Mouse (Mus musculus): Measurements from ENCODE around the gene Gnat3.

The Gnat3 gene

DNA sequence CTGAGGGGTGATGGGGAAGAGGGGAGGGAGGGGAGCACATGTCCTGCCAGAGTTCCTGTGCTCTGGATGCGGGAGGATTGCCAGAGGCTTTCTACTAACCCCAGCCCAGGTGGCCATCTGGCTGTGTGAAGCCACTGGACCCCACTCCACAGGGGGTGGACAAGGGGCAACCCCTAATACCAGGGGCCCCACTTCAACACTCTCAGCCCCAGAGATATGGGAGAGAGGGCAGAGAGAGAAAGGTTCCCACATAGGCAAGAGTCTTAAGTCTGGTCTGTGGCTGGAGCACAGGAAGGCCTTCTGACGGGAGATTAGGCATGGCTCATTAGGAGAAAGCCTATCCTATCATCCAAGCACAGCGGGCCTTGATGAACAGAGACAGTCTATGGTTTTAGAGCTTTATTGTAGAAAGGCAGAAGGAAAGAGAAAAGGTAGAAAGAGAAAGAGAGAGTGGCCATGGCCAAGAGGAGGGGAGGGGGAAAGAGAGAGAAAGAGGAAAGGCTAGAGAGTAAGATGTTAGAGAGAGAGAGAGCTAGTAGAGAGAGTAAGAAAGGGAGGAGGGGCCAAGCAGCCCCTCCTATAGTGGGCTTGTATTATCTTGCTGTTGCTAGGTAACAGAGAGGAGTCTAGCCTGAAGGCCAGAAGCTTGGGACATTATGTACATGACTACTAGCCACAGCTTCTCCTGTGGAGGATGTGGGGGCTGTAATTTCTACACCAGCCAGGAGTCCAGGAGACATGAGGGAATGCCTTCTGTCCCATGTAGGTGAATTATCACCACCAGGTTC lies 42.7 kb downstream of the Gnat3 start:
- DNase-seq (ENCODE audit: extremely low read depth, low read depth): no peak

DNA sequence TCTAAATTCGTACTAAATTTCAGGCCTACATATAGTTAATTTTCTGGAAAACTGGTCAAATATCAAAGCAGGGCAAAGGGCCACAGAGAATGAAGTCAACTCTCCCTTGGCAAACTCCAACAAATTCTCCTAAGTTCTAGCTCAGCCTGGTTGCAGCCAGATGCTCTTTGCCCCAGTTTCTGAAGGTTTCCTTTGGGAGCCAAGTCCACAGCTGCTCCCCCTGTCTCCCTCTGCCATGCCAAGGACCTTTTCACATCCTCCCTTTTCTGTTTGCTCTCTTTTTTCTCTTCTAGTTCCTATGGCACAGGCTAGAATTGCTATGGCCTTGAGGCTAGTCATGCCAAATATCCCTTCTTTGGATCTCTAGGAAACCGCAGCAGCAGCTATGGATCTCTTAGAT lies 43.8 kb downstream of the Gnat3 start:
- DNase-seq (ENCODE audit: extremely low read depth, low read depth): no peak

DNA sequence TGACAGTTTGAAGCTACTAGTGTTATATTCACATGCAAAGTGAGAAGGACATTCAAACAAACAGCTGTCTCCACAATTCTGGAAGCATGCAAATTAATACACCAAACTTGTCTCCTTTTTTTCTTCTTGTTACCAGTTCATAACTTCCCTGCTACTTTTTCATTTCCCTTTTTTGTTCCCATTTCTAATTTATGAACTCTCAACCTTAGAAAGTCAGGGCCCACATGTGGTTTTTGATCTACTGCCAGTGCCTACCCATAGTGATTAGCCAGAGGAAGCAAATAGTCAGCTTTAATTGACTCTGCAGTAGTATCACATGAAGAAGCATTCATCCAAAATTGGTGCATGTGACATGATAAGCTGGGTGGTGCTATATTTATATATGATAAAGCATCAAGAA lies 44.7 kb downstream of the Gnat3 start:
- DNase-seq (ENCODE audit: extremely low read depth, low read depth): no peak

DNA sequence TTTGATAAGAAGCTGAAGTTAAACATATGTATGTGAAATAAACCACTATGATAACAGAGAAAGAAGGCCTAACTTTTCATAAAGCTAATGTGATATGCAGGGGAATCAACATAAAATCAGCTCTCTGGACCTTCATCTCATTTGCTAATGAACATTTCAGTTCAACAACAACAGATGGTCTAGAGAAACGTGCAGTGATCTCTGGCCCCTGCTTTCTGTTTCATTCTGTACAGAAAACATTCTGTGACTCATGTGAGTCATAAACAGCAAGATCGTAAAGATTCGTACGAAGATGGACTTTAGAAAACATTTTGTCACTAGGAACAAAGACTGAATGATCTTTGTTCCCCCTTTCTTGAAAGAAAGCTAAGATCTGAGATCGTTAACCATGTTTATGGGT lies 48.0 kb downstream of the Gnat3 start:
- DNase-seq (ENCODE audit: extremely low read depth, low read depth): no peak

DNA sequence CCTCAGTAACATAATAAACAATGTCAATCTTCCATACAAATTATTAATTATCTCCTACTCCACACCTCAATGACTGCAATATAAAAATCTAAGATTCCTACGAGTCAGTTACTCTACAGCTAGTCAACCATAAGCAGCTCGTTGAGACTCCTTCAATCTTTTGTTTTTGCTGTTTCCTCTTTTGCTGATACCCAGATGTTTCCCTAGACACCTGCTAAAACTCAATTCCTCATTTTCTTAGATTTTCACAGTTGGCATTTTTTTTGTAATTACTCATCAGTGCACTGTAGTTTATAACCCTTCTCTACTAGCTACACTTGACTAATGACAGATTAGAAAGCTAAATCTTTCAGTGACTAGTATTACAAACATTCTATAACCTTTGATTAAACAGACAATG lies 50.8 kb downstream of the Gnat3 start:
- peak; percentile 18 for DNase-seq (ENCODE audit: extremely low read depth, low read depth)

DNA sequence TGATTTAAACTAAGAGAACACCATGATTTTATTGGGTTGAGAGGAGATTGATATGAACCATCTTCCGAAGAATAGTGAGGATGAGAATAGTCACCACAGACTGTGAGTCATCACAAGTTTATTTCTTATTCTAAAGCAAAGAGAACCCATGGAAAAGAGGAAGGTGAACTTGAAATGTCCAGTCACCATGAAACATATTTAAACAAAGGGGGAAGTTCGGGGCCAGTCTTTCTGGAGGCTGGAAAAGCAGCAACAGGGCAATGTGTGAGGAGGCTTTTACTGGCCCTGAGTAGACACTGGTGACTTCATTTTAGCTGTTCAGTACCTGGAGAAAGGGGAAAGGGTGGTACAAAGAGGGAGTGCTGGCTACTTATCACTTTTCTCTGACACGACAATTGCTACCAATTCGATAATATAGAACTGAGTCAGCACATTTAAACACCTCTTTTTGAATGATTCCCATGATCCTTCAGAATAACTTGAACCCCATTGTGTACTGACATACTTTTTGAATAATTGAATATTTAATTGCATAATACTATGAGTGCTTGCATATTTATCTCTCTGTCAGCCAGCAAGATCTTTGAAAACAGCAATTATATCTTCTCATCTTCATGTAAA lies 52.0 kb downstream of the Gnat3 start:
- no peak for DNase-seq (ENCODE audit: extremely low read depth, low read depth)

DNA sequence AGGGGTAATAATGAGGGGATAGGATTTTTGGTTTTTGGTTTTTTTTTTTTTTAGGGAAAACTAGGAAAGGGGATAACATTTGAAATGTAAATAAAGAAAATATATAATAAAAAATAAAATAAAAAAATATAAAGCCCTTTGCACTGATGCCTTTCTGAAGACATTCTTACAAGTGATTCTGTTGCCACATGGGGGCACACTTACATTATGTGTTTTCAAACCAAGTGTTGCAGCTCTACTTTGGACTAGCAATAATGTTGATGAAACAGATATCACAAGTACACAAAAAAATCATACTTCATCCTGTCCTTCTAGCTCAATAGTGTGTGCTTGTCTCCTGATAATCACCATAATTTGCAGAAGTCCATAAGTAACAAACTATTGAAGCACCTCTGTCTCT lies 61.0 kb downstream of the Gnat3 start:
- DNase-seq (ENCODE audit: extremely low read depth, low read depth): no peak

DNA sequence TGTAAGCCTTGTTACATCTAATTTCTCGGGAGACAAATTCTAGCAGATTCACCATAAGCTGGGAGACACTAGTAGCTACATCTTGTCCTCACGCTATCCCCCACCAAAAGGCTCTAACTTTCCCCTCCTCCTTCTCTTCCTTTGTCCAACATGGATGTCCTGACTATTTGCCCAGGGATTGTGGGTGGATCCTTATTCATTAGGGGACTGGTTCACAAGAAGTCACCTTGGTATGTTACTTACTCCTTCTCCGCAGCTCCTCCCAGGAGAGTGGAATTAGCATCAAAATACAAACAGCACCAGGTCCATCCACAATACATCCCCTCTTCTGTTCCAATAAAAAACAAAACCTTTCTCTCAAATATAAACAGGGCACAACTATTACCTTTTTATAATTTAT lies 65.2 kb downstream of the Gnat3 start:
- no peak for DNase-seq (ENCODE audit: extremely low read depth, low read depth)

DNA sequence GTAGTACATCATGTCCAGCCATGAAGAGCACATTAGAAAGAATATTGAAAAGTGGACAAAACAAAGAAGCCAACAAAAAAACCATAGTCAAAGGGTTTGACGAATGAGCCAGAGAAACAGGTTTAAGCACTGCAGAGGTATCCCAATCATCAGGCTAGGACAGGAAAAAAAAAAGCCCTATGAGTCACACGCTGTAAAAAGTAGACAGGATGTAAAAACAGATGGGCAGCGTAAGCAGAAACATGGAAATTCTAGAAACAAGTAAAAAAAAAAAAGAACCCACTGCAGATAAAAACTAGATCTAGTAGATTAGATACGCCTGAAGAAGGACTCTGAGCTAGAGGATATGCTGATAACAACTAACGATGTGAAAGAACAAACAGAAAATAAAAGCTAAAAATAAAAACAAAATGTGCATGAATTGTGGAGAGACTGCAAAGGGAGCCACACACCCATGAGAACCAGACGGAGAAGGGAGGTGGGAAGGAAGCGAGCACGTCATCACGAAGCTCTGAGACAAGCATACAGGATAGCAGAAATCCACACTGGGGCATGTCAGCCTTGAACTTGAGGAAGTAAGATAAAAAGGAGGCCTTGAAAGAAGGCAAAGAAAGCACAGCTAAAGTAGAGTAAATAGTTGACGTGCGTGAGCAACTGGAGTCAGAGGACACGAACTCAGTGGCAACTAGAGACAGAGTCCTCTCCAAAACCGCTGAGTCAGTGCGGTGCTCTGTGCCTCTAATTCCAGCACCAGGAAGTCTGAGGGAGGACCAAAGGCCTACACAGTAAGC lies 73.7 kb downstream of the Gnat3 start:
- no peak for DNase-seq (ENCODE audit: extremely low read depth, low read depth)

DNA sequence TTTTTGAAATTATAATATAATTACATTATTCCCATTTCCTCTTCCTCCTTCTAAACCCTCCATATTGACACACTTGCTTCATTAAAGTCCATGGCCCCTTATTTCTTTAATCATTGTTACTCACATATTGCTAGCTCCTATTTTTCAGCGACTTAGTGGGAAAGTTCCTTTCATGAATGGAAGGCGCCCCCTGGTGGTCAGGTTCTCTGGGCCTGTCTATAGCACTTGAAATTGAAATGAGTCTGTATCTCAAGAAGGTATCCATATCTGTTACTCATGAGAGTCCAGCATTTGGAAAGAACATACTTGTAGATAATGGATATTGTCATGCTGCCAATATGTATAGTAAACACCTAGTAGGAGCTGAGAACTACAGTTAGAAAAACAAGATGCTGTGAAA lies 80.7 kb downstream of the Gnat3 start:
- DNase-seq (ENCODE audit: extremely low read depth, low read depth): peak; percentile 26

DNA sequence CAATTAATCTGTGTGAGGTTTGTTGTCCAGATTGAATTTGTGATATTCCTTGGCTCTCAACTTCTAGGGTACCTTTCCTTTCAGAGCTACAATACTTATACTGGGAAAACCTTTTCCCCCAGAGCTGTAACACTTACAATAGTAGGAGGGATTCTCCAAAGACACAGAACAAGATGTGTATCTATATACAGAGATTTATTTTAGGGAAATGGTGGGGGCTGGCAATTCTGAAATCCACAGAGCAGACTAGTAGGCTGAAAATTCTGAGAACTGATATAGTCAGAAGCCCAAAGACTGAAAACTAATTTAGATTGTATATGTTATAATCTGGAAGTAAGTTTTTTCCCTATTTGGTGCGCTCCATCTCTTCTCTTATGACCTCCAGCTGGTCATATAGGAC lies 86.5 kb downstream of the Gnat3 start:
- no peak for DNase-seq (ENCODE audit: extremely low read depth, low read depth)

DNA sequence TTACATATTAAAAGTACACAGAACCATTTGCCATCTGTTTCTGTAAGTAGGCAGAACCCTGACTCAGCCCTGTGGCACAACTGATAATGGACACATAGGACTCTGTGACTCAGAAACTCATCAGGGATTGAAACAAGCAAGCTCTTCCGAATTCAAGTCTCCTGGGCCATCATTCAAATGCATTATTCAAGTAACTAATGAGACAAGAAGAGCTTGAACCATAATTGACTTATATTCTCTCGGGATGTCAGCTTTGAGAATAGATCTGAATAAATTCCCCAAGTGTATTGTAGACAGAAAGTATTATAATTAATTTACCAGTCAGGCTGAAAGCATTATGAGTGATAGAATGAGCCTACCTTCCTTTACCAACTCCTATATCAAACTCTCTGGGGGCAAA lies 93.0 kb downstream of the Gnat3 start:
- no peak for DNase-seq (ENCODE audit: extremely low read depth, low read depth)
